Mouse (Mus musculus) CH12F3 (cell line): Measurements from ENCODE around the gene Rnaseh2a.

Source experiments
- in situ Hi-C: fragments of 300-500 bp; cut with MboI; formaldehyde crosslinking; loops from 2 replicates; pipeline ENCODE4 v1.14.3; 2020; ENCODE audit warnings: low sequenced_read_pairs

Rnaseh2a gene

GRCm38 (mm10) chr8:84967532-84968304 lies 1.8 kb downstream of the Rnaseh2a start:
- in situ Hi-C loops: no loop called here

GRCm38 (mm10) chr8:84966603-84967002 lies 3.0 kb downstream of the Rnaseh2a start:
- in situ Hi-C loops: no loop called here

GRCm38 (mm10) chr8:84965731-84966291 lies 3.8 kb downstream of the Rnaseh2a start:
- in situ Hi-C loops: no loop called here

GRCm38 (mm10) chr8:84963952-84964351 lies 5.6 kb downstream of the Rnaseh2a start:
- in situ Hi-C loops: no loop called here

- in situ Hi-C loops: no loop called here
These were observed 9.8 kb downstream of the Rnaseh2a start for GRCm38 (mm10) chr8:84959811-84960210.

GRCm38 (mm10) chr8:84956768-84957167 lies 12.8 kb downstream of the Rnaseh2a start:
- in situ Hi-C loops: no loop called here

GRCm38 (mm10) chr8:84952612-84953255 lies 16.8 kb downstream of the Rnaseh2a start:
- in situ Hi-C loops: no loop called here

GRCm38 (mm10) chr8:84949753-84950152 lies 19.8 kb downstream of the Rnaseh2a start:
- in situ Hi-C loops: no loop called here

- in situ Hi-C loops: no loop called here
These were observed 22.4 kb downstream of the Rnaseh2a start for GRCm38 (mm10) chr8:84947241-84947545.

- in situ Hi-C loops: no loop called here
These were observed 22.9 kb downstream of the Rnaseh2a start, which contains the start of gene Rtbdn for GRCm38 (mm10) chr8:84946528-84947240. Gene Rtbdn (plus strand): TSS chr8:84946991.

GRCm38 (mm10) chr8:84945633-84946527 lies 23.7 kb downstream of the Rnaseh2a start:
- in situ Hi-C loops: no loop called here

GRCm38 (mm10) chr8:84945235-84945632 lies 24.3 kb downstream of the Rnaseh2a start:
- in situ Hi-C loops: no loop called here

- in situ Hi-C loops: no loop called here
These were observed 24.9 kb downstream of the Rnaseh2a start for GRCm38 (mm10) chr8:84944478-84945160.

GRCm38 (mm10) chr8:84943699-84944098 lies 25.9 kb downstream of the Rnaseh2a start:
- in situ Hi-C loops: no loop called here

- in situ Hi-C loops: no loop called here
These were observed 31.7 kb downstream of the Rnaseh2a start for GRCm38 (mm10) chr8:84937620-84938485.

GRCm38 (mm10) chr8:84936962-84937546 lies 32.5 kb downstream of the Rnaseh2a start, which contains the start of gene Mast1:
Gene Mast1 (minus strand): TSS chr8:84937359.
- in situ Hi-C loops: no loop called here

GRCm38 (mm10) chr8:84936041-84936961 lies 33.3 kb downstream of the Rnaseh2a start:
- in situ Hi-C loops: no loop called here
